Mouse (Mus musculus) forebrain, embryonic 14.5 days (tissue): ENCODE measurements around the gene Pfkfb3. TPM values are rescaled to one million over a fixed set of nuclear protein-coding genes. Genes with fewer than 3 reads are reported as not detected.

ENCODE experiments used
- ATAC-seq: fragments of 200-750 bp; cut with Nextera tagmentation; 2 replicates; pipeline ENCODE4 v1.8.0; 2017; ENCODE audit warnings: mild to moderate bottlenecking, moderate library complexity
- DNase-seq: peaks from one replicate; pipeline ENCODE4 v3.0.0-alpha.2; 2015; ENCODE audit warnings: low spot score
- H3K27ac ChIP-seq: fragments of 300-500 bp; sonication (generic); 2 replicates; pipeline ENCODE4 v1.5.1; 2014; ENCODE audit warnings: low read depth, mild to moderate bottlenecking, control low read depth, low read length, moderate library complexity
- H3K27me3 ChIP-seq: fragments of 300-500 bp; sonication (generic); replicated peaks from 2 replicates; pipeline ENCODE4 v1.6.1; 2014; ENCODE audit warnings: low read length, control low read depth, mixed read lengths; ENCODE audit not compliant: control insufficient read depth, insufficient read depth
- H3K36me3 ChIP-seq: fragments of 300-500 bp; sonication (generic); 2 replicates; pipeline ENCODE4 v1.6.1; 2014; ENCODE audit warnings: low read length, control low read depth; ENCODE audit not compliant: control insufficient read depth, insufficient read depth
- H3K4me1 ChIP-seq: fragments of 300-500 bp; sonication (generic); 2 replicates; pipeline ENCODE4 v1.6.1; 2014; ENCODE audit warnings: antibody characterized with exemption, low read length, control low read depth; ENCODE audit not compliant: control insufficient read depth, insufficient read depth
- H3K4me2 ChIP-seq: fragments of 300-500 bp; sonication (generic); 2 replicates; pipeline ENCODE4 v1.6.1; 2014; ENCODE audit warnings: mild to moderate bottlenecking, control low read depth, low read length
- H3K4me3 ChIP-seq: fragments of 300-500 bp; sonication (generic); 2 replicates; pipeline ENCODE4 v1.5.1; 2014; ENCODE audit warnings: low read depth, low read length, control low read depth
- H3K9ac ChIP-seq: fragments of 300-500 bp; sonication (generic); 2 replicates; pipeline ENCODE4 v1.6.1; 2014; ENCODE audit warnings: mild to moderate bottlenecking, low read length, control low read depth, moderate library complexity
- H3K9me3 ChIP-seq: fragments of 300-500 bp; sonication (generic); replicated peaks from 2 replicates; pipeline ENCODE4 v1.6.1; 2016; ENCODE audit warnings: low read length, control low read depth, mixed read lengths; ENCODE audit not compliant: control insufficient read depth
- WGBS: fragments of 180-500 bp; shearing (Covaris S2); extraction: QIAGEN DNeasy Blood & Tissue Kit; methylation state at CpG from one replicate; pipeline ENCODE4 v1.1.7; 2014; 5-methylcytosine and 5-hydroxymethylcytosine counted together
- polyA plus RNA-seq: library from polyadenylated mRNA; unstranded; fragments of >200 nt; fragmentation: Nextera tagmentation; extraction: Ambion mirVana; gene quantifications from 2 replicates; pipeline ENCODE4 v1.2.1, GENCODE M21; 2014

Gene Pfkfb3
- polyA plus RNA-seq, 1 experiment from 2014 or later: 19.8 TPM

GRCm38 (mm10) chr2:11483226-11483625, 70.7 kb downstream of the Pfkfb3 start:
- ATAC-seq (no peak), DNase-seq (no peak)
- no peak overlapping the region for H3K4me2 ChIP-seq

GRCm38 (mm10) chr2:11482364-11482763, 71.5 kb downstream of the Pfkfb3 start:
- 92% methylated on average over 7 of the region's 7 CpGs for whole genome bisulfite sequencing
- Histone ChIP-seq H3K27me3 (no peaks in the 10 kb centered on the region), H3K9me3 (no peaks in the 10 kb centered on the region), H3K27ac (no peak overlapping the region), H3K4me1 (no peaks in the 10 kb centered on the region), H3K9ac (no peak overlapping the region), H3K36me3 (peaks cover 100% of the 10 kb centered on the region), H3K4me2 (no peak overlapping the region), H3K4me3 (no peak overlapping the region)
- ATAC-seq (no peak), DNase-seq (no peak)

More at GRCm38 (mm10) chr2:11483226-11483625, 70.7 kb downstream of the Pfkfb3 start:
- Histone ChIP-seq H3K36me3 (peaks cover 100% of the 10 kb centered on the region), H3K27me3 (no peaks in the 10 kb centered on the region), H3K27ac (no peak overlapping the region), H3K9me3 (no peaks in the 10 kb centered on the region), H3K4me3 (no peak overlapping the region), H3K9ac (no peak overlapping the region), H3K4me1 (no peaks in the 10 kb centered on the region)
- WGBS: 91% methylated on average over 4 of the region's 4 CpGs

- Histone ChIP-seq H3K9ac (no peak overlapping the region), H3K36me3 (peaks cover 97% of the 10 kb centered on the region), H3K27me3 (no peaks in the 10 kb centered on the region), H3K27ac (no peak overlapping the region), H3K4me3 (no peak overlapping the region), H3K4me1 (no peaks in the 10 kb centered on the region), H3K9me3 (no peaks in the 10 kb centered on the region), H3K4me2 (no peak overlapping the region)
- WGBS: 80% methylated on average over 2 of the region's 2 CpGs
- DNase-seq: no peak
- no peak for ATAC-seq
These were observed 74.9 kb downstream of the Pfkfb3 start for GRCm38 (mm10) chr2:11478960-11479359.

- WGBS: 89% methylated on average over 7 of the region's 7 CpGs
- Histone ChIP-seq H3K4me2 (no peak overlapping the region), H3K9me3 (no peaks in the 10 kb centered on the region), H3K27me3 (no peaks in the 10 kb centered on the region), H3K36me3 (peaks cover 95% of the 10 kb centered on the region), H3K9ac (no peak overlapping the region), H3K27ac (no peak overlapping the region), H3K4me3 (no peak overlapping the region), H3K4me1 (no peaks in the 10 kb centered on the region)
- ATAC-seq (no peak), DNase-seq (no peak)
These were observed 78.6 kb downstream of the Pfkfb3 start for GRCm38 (mm10) chr2:11475316-11475715.

- 37% methylated on average over 3 of the region's 3 CpGs for WGBS
- H3K27ac ChIP-seq: no peak overlapping the region
- H3K4me3 ChIP-seq: no peak overlapping the region
- H3K27me3 ChIP-seq: no peaks in the 10 kb centered on the region
- no peaks in the 10 kb centered on the region for H3K9me3 ChIP-seq
- no peak overlapping the region for H3K9ac ChIP-seq
- DNase-seq (peak; percentile 4), ATAC-seq (no peak)
- H3K4me2 ChIP-seq: no peak overlapping the region
- peaks cover 2% of the 10 kb centered on the region; the same call in 1 of the 2 replicates for H3K36me3 ChIP-seq
- no peaks in the 10 kb centered on the region for H3K4me1 ChIP-seq
These were observed 89.2 kb downstream of the Pfkfb3 start for GRCm38 (mm10) chr2:11464661-11465099.

GRCm38 (mm10) chr2:11460976-11461375, 92.9 kb downstream of the Pfkfb3 start:
- Histone ChIP-seq H3K4me2 (no peak overlapping the region), H3K4me1 (no peaks in the 10 kb centered on the region), H3K27ac (no peak overlapping the region), H3K27me3 (no peaks in the 10 kb centered on the region), H3K36me3 (no peaks in the 10 kb centered on the region), H3K9ac (no peak overlapping the region), H3K4me3 (no peak overlapping the region), H3K9me3 (no peaks in the 10 kb centered on the region)
- WGBS: 71% methylated on average over 3 of the region's 3 CpGs
- DNase-seq: no peak
- no peak for ATAC-seq

- no peak overlapping the region for H3K27ac ChIP-seq
- no peaks in the 10 kb centered on the region for H3K27me3 ChIP-seq
- no peak overlapping the region for H3K4me3 ChIP-seq
- no peak overlapping the region for H3K9ac ChIP-seq
- H3K36me3 ChIP-seq: no peaks in the 10 kb centered on the region
- no peaks in the 10 kb centered on the region for H3K4me1 ChIP-seq
- DNase-seq: no peak
- no peak overlapping the region for H3K4me2 ChIP-seq
- no peaks in the 10 kb centered on the region for H3K9me3 ChIP-seq
- 85% methylated on average over 1 of the region's 1 CpGs for WGBS
- ATAC-seq: no peak
These were observed 95.4 kb downstream of the Pfkfb3 start for GRCm38 (mm10) chr2:11458494-11458893.

GRCm38 (mm10) chr2:11457904-11458303, 96.0 kb downstream of the Pfkfb3 start:
- 89% methylated on average over 7 of the region's 7 CpGs for WGBS
- no peak overlapping the region for H3K4me3 ChIP-seq
- no peaks in the 10 kb centered on the region for H3K36me3 ChIP-seq
- H3K27ac ChIP-seq: no peak overlapping the region
- H3K4me2 ChIP-seq: no peak overlapping the region
- DNase-seq (no peak), ATAC-seq (no peak)
- H3K4me1 ChIP-seq: no peaks in the 10 kb centered on the region
- H3K9ac ChIP-seq: no peak overlapping the region
- no peaks in the 10 kb centered on the region for H3K27me3 ChIP-seq
- no peaks in the 10 kb centered on the region for H3K9me3 ChIP-seq

- 88% methylated on average over 3 of the region's 3 CpGs for WGBS
- H3K9me3 ChIP-seq: no peaks in the 10 kb centered on the region
- no peaks in the 10 kb centered on the region for H3K4me1 ChIP-seq
- H3K9ac ChIP-seq: no peak overlapping the region
- H3K4me3 ChIP-seq: no peak overlapping the region
- H3K27ac ChIP-seq: no peak overlapping the region
- H3K4me2 ChIP-seq: no peak overlapping the region
- H3K27me3 ChIP-seq: no peaks in the 10 kb centered on the region
- no peaks in the 10 kb centered on the region for H3K36me3 ChIP-seq
- ATAC-seq (no peak), DNase-seq (no peak)
These were observed 105.2 kb downstream of the Pfkfb3 start for GRCm38 (mm10) chr2:11448711-11449110.
